Mouse (Mus musculus) embryonic facial prominence, embryonic 12.5 days (tissue): ENCODE measurements around the gene Stpg2. TPM values are rescaled to one million over a fixed set of nuclear protein-coding genes. Genes with fewer than 3 reads are reported as not detected.
"Not testable (repeated sequence)": the region's sequence is repeated elsewhere in the genome, so short reads cannot be mapped to it uniquely, and the experiment has no call there.

Source experiments
- ATAC-seq: fragments of 200-750 bp; cut with Nextera tagmentation; 2 replicates; pipeline ENCODE4 v1.8.0; 2017; ENCODE audit not compliant: insufficient number of reproducible peaks, insufficient read depth, low FRiP score, low TSS enrichment
- H3K27ac ChIP-seq: fragments of 300-500 bp; sonication (generic); 2 replicates; pipeline ENCODE4 v1.5.1; 2016; ENCODE audit warnings: mild to moderate bottlenecking
- H3K27me3 ChIP-seq: fragments of 300-500 bp; sonication (generic); 2 replicates; pipeline ENCODE4 v1.6.1; 2016; ENCODE audit warnings: mild to moderate bottlenecking, moderate library complexity
- H3K36me3 ChIP-seq: fragments of 300-500 bp; sonication (generic); 2 replicates; pipeline ENCODE4 v1.6.1; 2016; ENCODE audit warnings: mild to moderate bottlenecking
- H3K4me1 ChIP-seq: fragments of 300-500 bp; sonication (generic); 2 replicates; pipeline ENCODE4 v1.6.1; 2016
- H3K4me2 ChIP-seq: fragments of 300-500 bp; sonication (generic); replicated peaks from 2 replicates; pipeline ENCODE4 v1.6.1; 2016; ENCODE audit warnings: mild to moderate bottlenecking, moderate library complexity
- H3K4me3 ChIP-seq: fragments of 300-500 bp; sonication (generic); 2 replicates; pipeline ENCODE4 v1.5.1; 2016; ENCODE audit warnings: mild to moderate bottlenecking
- H3K9ac ChIP-seq: fragments of 300-500 bp; sonication (generic); 2 replicates; pipeline ENCODE4 v1.6.1; 2016; ENCODE audit warnings: mild to moderate bottlenecking, moderate library complexity
- H3K9me3 ChIP-seq: fragments of 300-500 bp; sonication (generic); 2 replicates; pipeline ENCODE4 v1.6.1; 2016; ENCODE audit warnings: mild to moderate bottlenecking, moderate library complexity
- WGBS: fragments of 180-500 bp; shearing (Covaris S2); methylation state at CpG from one replicate; pipeline ENCODE4 v1.1.7; 2016; 5-methylcytosine and 5-hydroxymethylcytosine counted together
- polyA plus RNA-seq: library from polyadenylated mRNA; unstranded; fragments of >200 nt; fragmentation: Nextera tagmentation; extraction: Ambion mirVana; gene quantifications from 2 replicates; pipeline ENCODE4 v1.2.1, GENCODE M21; 2016

The Stpg2 gene
- polyA plus RNA-seq, 1 experiment from 2014 or later = 0.15 TPM

DNA sequence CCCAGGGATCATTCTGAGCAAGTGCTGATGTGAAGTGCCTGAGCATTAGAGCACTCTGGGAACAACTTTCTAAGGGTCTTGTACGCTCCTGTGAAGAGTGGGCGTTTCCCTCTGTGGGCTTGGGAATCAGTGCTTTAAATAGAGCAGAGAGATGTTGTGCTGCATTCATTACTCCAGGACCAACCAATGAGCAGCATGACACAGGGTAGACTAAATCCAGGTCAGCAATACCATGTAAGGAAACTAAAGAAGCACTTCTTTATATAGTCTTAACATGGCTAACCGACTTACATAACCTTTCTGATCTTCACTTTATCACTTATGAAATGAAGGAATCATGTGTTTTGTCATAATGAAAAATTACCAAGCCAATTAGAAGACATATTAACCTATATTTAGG, 290.4 kb downstream of the Stpg2 start:
- Histone ChIP-seq H3K9ac (no peak overlapping the region), H3K4me1 (no peaks in the 10 kb centered on the region), H3K9me3 (no peaks in the 10 kb centered on the region), H3K36me3 (no peaks in the 10 kb centered on the region), H3K4me3 (no peak overlapping the region), H3K27ac (no peak overlapping the region), H3K27me3 (no peaks in the 10 kb centered on the region), H3K4me2 (no peak overlapping the region)
- no peak for ATAC-seq
- 73% methylated on average over 3 of the region's 3 CpGs for WGBS

GRCm38 (mm10) chr3:139502216-139502615, 296.7 kb downstream of the Stpg2 start:
- Histone ChIP-seq H3K27me3 (no peaks in the 10 kb centered on the region), H3K36me3 (no peaks in the 10 kb centered on the region), H3K4me1 (no peaks in the 10 kb centered on the region), H3K27ac (no peak overlapping the region), H3K9ac (no peak overlapping the region), H3K4me3 (no peak overlapping the region), H3K9me3 (no peaks in the 10 kb centered on the region), H3K4me2 (no peak overlapping the region)
- 75% methylated on average over 5 of the region's 5 CpGs for WGBS
- no peak for ATAC-seq

- H3K4me1 ChIP-seq = no peaks in the 10 kb centered on the region
- H3K9me3 ChIP-seq = no peaks in the 10 kb centered on the region
- no peak overlapping the region for H3K4me3 ChIP-seq
- no peak overlapping the region for H3K4me2 ChIP-seq
- no peaks in the 10 kb centered on the region for H3K36me3 ChIP-seq
- no peaks in the 10 kb centered on the region for H3K27me3 ChIP-seq
- WGBS = 50% methylated on average over 6 of the region's 6 CpGs
- ATAC-seq = no peak
- no peak overlapping the region for H3K27ac ChIP-seq
- H3K9ac ChIP-seq = no peak overlapping the region
Measured at GRCm38 (mm10) chr3:139509275-139509985, 303.9 kb downstream of the Stpg2 start.

DNA sequence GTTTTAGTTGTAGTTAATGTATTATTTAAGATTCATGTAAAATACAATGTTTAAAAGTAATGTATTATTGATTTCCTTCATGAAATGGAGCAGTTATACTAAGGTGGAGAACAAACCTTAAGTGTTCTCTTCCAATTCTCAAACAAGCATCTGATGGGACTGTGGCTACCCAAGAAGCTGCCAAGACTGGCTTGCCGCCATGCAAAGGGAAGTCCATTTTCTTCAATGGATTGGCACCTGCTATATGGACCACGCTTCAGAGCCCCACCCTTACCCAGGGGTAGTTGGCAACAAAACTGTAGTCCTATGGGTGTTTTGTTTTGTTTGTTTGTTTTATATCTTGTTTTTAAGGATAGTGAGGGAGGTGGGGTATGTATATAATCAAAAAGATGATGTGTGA, 373.0 kb downstream of the Stpg2 start:
- no peak overlapping the region for H3K4me2 ChIP-seq
- no peaks in the 10 kb centered on the region for H3K27me3 ChIP-seq
- H3K9ac ChIP-seq = no peak overlapping the region
- H3K27ac ChIP-seq = no peak overlapping the region
- no peak for ATAC-seq
- H3K36me3 ChIP-seq = no peaks in the 10 kb centered on the region
- no peaks in the 10 kb centered on the region for H3K9me3 ChIP-seq
- no peaks in the 10 kb centered on the region for H3K4me1 ChIP-seq
- 94% methylated on average over 2 of the region's 2 CpGs for WGBS
- H3K4me3 ChIP-seq = no peak overlapping the region

GRCm38 (mm10) chr3:139581298-139581697, 375.8 kb downstream of the Stpg2 start:
- H3K4me3 ChIP-seq = no peak overlapping the region
- H3K36me3 ChIP-seq = no peaks in the 10 kb centered on the region
- H3K9me3 ChIP-seq = no peaks in the 10 kb centered on the region
- ATAC-seq = no peak
- H3K27me3 ChIP-seq = no peaks in the 10 kb centered on the region
- H3K4me2 ChIP-seq = no peak overlapping the region
- no peaks in the 10 kb centered on the region for H3K4me1 ChIP-seq
- no peak overlapping the region for H3K27ac ChIP-seq
- no peak overlapping the region for H3K9ac ChIP-seq

- H3K36me3 ChIP-seq = no peaks in the 10 kb centered on the region
- ATAC-seq = no peak
- H3K9ac ChIP-seq = no peak overlapping the region
- no peaks in the 10 kb centered on the region for H3K27me3 ChIP-seq
- no peaks in the 10 kb centered on the region for H3K4me1 ChIP-seq
- H3K4me2 ChIP-seq = no peak overlapping the region
- no peak overlapping the region for H3K27ac ChIP-seq
- WGBS = 77% methylated on average over 3 of the region's 3 CpGs
- H3K4me3 ChIP-seq = no peak overlapping the region
- H3K9me3 ChIP-seq = no peaks in the 10 kb centered on the region
Measured at GRCm38 (mm10) chr3:139599508-139599907, 394.0 kb downstream of the Stpg2 start.

DNA sequence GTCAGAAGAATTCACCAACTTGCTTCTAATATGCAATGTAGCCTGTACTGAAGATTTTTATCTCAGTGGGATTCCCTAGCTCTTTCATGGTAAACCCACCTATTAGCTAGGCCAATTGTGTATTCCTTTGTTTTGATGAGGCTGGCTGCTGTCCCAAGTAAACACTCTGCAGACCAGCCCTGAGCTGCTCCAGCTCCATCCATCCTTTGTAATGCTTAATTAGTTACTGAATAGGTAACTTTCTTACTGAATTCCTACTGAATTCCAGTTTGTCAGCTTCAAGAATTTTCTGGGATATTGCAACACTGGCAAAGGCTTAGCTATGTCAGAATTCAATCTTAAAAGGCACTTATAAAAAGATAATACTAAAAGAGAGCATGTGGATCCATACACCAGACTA, 402.8 kb downstream of the Stpg2 start:
- not testable (repeated sequence) for H3K27me3 ChIP-seq, H3K4me3 ChIP-seq, H3K36me3 ChIP-seq, H3K4me1 ChIP-seq, H3K27ac ChIP-seq, H3K9me3 ChIP-seq, ATAC-seq, H3K4me2 ChIP-seq, H3K9ac ChIP-seq

- H3K9me3 ChIP-seq = no peaks in the 10 kb centered on the region
- H3K36me3 ChIP-seq = no peaks in the 10 kb centered on the region
- no peak overlapping the region for H3K9ac ChIP-seq
- no peaks in the 10 kb centered on the region for H3K4me1 ChIP-seq
- H3K4me2 ChIP-seq = no peak overlapping the region
- no peaks in the 10 kb centered on the region for H3K27me3 ChIP-seq
- H3K27ac ChIP-seq = no peak overlapping the region
- H3K4me3 ChIP-seq = no peak overlapping the region
- WGBS = 58% methylated on average over 3 of the region's 3 CpGs
- ATAC-seq = no peak
Measured at GRCm38 (mm10) chr3:139614641-139615040, 409.1 kb downstream of the Stpg2 start.

DNA sequence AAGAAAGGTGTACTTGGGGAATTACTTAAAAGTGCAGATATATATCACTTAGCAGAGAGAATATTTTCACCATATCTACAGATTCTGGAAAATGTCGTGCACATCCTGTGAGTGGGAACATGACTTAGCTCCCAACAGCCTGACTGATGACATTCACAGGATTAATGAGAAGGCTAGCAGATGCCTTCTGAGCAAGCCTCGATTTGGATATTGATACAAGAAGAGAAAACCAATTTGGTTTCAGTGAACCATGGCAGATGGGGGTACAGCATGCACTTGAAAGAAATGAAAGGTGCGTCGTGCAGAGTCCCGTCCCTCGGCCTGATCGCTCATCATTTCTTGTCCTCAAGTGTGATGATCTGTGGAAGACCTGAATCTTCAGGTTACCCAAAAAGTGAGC, 410.3 kb downstream of the Stpg2 start:
- ATAC-seq = no peak
- 88% methylated on average over 7 of the region's 7 CpGs for WGBS

GRCm38 (mm10) chr3:139637887-139638286, 432.4 kb downstream of the Stpg2 start:
- Histone ChIP-seq H3K4me1 (no peaks in the 10 kb centered on the region), H3K27ac (no peak overlapping the region), H3K36me3 (no peaks in the 10 kb centered on the region), H3K9me3 (no peaks in the 10 kb centered on the region), H3K4me3 (no peak overlapping the region), H3K27me3 (no peaks in the 10 kb centered on the region), H3K4me2 (no peak overlapping the region), H3K9ac (no peak overlapping the region)
- ATAC-seq = no peak
- 77% methylated on average over 8 of the region's 8 CpGs for WGBS

More for the DNA sequence above, 410.3 kb downstream of the Stpg2 start:
- H3K4me3 ChIP-seq = no peak overlapping the region
- no peaks in the 10 kb centered on the region for H3K36me3 ChIP-seq
- H3K27ac ChIP-seq = no peak overlapping the region
- no peaks in the 10 kb centered on the region for H3K9me3 ChIP-seq
- H3K9ac ChIP-seq = no peak overlapping the region
- no peaks in the 10 kb centered on the region for H3K27me3 ChIP-seq
- H3K4me2 ChIP-seq = no peak overlapping the region
- H3K4me1 ChIP-seq = no peaks in the 10 kb centered on the region

DNA sequence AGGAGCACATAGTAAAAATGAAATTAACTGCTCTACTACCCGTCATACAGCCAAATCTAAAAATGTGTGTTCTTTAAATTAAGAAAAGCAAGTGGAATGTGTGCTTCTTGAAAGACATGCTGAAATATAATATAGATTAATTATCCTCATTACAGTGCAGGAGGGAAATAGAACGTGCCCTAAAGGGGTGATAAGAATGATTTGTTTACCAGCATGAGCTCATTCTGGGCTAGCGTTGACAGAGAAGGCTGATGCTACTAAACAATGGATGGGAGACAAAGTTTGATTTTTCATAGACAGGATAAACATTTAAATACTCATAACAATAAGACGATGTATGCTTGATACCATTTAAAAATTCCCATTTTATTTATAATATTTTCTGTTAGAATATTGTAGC, 446.0 kb downstream of the Stpg2 start:
- Histone ChIP-seq H3K9ac (no peak overlapping the region), H3K9me3 (no peaks in the 10 kb centered on the region), H3K4me3 (no peak overlapping the region), H3K27ac (no peak overlapping the region), H3K36me3 (no peaks in the 10 kb centered on the region), H3K4me1 (no peaks in the 10 kb centered on the region), H3K27me3 (no peaks in the 10 kb centered on the region), H3K4me2 (no peak overlapping the region)
- WGBS = 66% methylated on average over 4 of the region's 4 CpGs
- no peak for ATAC-seq

DNA sequence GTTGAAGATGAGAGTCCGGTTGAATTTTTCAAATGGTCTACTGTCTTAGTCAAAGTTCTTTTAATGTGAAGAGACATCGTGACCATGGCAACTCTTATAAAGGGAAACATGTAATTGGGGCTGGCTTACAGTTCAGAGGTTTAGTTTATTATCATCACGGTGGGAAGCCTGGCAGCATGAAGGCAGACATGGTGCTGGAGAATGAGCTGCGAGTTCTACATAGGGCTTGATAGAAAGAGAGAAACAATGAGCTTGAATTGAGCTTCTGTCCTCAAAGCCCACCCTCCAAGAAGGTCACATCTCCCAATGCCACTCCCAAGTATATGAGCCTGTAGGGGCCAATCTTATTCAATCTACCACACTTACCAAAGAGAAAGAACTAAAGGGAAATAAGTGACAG, 453.9 kb downstream of the Stpg2 start:
- Histone ChIP-seq H3K4me3 (no peak overlapping the region), H3K4me2 (no peak overlapping the region), H3K9me3 (no peaks in the 10 kb centered on the region), H3K4me1 (no peaks in the 10 kb centered on the region), H3K27me3 (no peaks in the 10 kb centered on the region), H3K9ac (no peak overlapping the region), H3K36me3 (no peaks in the 10 kb centered on the region), H3K27ac (no peak overlapping the region)
- whole genome bisulfite sequencing = 75% methylated on average over 4 of the region's 4 CpGs
- ATAC-seq = no peak

- no peak for ATAC-seq
- Histone ChIP-seq H3K27ac (no peak overlapping the region), H3K4me3 (no peak overlapping the region), H3K36me3 (no peaks in the 10 kb centered on the region), H3K9me3 (no peaks in the 10 kb centered on the region), H3K4me1 (no peaks in the 10 kb centered on the region), H3K4me2 (no peak overlapping the region), H3K9ac (no peak overlapping the region), H3K27me3 (no peaks in the 10 kb centered on the region)
Measured at GRCm38 (mm10) chr3:139662241-139662640, 456.7 kb downstream of the Stpg2 start.
